Mouse (Mus musculus): Measurements from ENCODE around the gene Lin7a.

The Lin7a gene

GRCm38 (mm10) chr10:107271321-107272130 lies at the start of gene Lin7a:
Lin7a (plus strand) TSS chr10:107271686.
- DNase-seq (ENCODE audit: low spot score in 2 of 2) = peak in 1 of 2 experiments; percentile 21

GRCm38 (mm10) chr10:107221726-107222125 lies 49.8 kb upstream of the Lin7a start:
- no peak for DNase-seq (ENCODE audit: low spot score in 2 of 2)

- DNase-seq (ENCODE audit: low spot score in 2 of 2) = no peak
Measured at GRCm38 (mm10) chr10:107222406-107223185, 48.9 kb upstream of the Lin7a start.

- no peak for DNase-seq (ENCODE audit: low spot score in 2 of 2)
Measured at GRCm38 (mm10) chr10:107223186-107223440, 48.4 kb upstream of the Lin7a start.

GRCm38 (mm10) chr10:107223821-107224220 lies 47.7 kb upstream of the Lin7a start:
- no peak for DNase-seq (ENCODE audit: low spot score in 2 of 2)

- no peak for DNase-seq (ENCODE audit: low spot score in 2 of 2)
Measured at GRCm38 (mm10) chr10:107224596-107225330, 46.7 kb upstream of the Lin7a start.

GRCm38 (mm10) chr10:107225331-107225835 lies 46.1 kb upstream of the Lin7a start:
- no peak for DNase-seq (ENCODE audit: low spot score in 2 of 2)

GRCm38 (mm10) chr10:107225871-107226270 lies 45.6 kb upstream of the Lin7a start:
- DNase-seq (ENCODE audit: low spot score in 2 of 2) = no peak

GRCm38 (mm10) chr10:107227901-107228300 lies 43.6 kb upstream of the Lin7a start:
- DNase-seq (ENCODE audit: low spot score in 2 of 2) = no peak

- no peak for DNase-seq (ENCODE audit: low spot score in 2 of 2)
Measured at GRCm38 (mm10) chr10:107228776-107229175, 42.7 kb upstream of the Lin7a start.

GRCm38 (mm10) chr10:107229416-107229815 lies 42.1 kb upstream of the Lin7a start:
- DNase-seq (ENCODE audit: low spot score in 2 of 2) = no peak

- DNase-seq (ENCODE audit: low spot score in 2 of 2) = no peak
Measured at GRCm38 (mm10) chr10:107230081-107230850, 41.2 kb upstream of the Lin7a start.

- DNase-seq (ENCODE audit: low spot score in 2 of 2) = no peak
Measured at GRCm38 (mm10) chr10:107230851-107231130, 40.7 kb upstream of the Lin7a start.

GRCm38 (mm10) chr10:107231421-107232010 lies 40.0 kb upstream of the Lin7a start:
- no peak for DNase-seq (ENCODE audit: low spot score in 2 of 2)

GRCm38 (mm10) chr10:107232491-107233110 lies 38.9 kb upstream of the Lin7a start:
- no peak for DNase-seq (ENCODE audit: low spot score in 2 of 2)

GRCm38 (mm10) chr10:107233221-107233620 lies 38.3 kb upstream of the Lin7a start:
- DNase-seq (ENCODE audit: low spot score in 2 of 2) = no peak

- DNase-seq (ENCODE audit: low spot score in 2 of 2) = no peak
Measured at GRCm38 (mm10) chr10:107233825-107234224, 37.7 kb upstream of the Lin7a start.

GRCm38 (mm10) chr10:107234421-107235400 lies 36.8 kb upstream of the Lin7a start:
- DNase-seq (ENCODE audit: low spot score in 2 of 2) = no peak

- no peak for DNase-seq (ENCODE audit: low spot score in 2 of 2)
Measured at GRCm38 (mm10) chr10:107235496-107235895, 36.0 kb upstream of the Lin7a start.

- DNase-seq (ENCODE audit: low spot score in 2 of 2) = no peak
Measured at GRCm38 (mm10) chr10:107236211-107236610, 35.3 kb upstream of the Lin7a start.
